Mouse (Mus musculus): ENCODE data around the gene Rlbp1. TPM values are rescaled to one million over a fixed set of nuclear protein-coding genes. Genes with fewer than 3 reads are reported as not detected.

Rlbp1 gene
- total and polyA plus RNA-seq, 3 experiments: 0.12 to 0.17 TPM; not detected in 1

DNA sequence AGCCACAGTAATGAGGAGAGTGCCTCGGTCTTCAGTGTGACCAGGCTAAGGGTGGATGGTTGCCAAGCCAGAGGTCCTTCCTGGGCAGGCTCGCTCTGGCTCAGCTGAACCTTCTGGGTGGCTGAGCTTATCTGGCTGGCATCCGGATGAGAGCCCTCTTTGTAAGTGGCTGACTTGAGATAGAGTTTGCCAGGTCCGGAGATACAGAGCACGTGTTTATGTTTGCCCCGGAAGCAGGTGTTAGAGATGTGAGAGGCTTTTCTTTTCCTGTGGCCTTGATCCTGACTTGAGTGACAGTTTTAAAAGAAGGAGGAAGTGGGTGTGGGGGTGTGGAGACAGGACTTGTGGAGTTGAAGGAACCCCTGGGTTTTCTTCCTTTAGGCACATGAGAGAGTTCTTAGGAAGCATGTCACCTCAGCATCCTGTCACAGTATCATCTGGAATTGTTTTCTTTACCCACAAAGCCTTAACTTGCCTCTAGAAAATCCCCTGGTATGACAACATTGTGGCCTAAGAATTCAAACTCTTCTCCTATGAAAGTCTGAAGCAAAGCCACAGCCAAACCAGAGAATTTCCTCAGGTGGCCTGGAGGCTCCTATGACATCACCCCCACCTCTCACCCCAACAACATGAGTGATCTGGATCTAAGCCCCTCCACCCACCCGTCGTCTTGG, 23.3 kb downstream of the Rlbp1 start:
- Histone ChIP-seq H3K9ac (ENCODE audit: control insufficient read depth, low read depth, low read length, poor library complexity, severe bottlenecking) (peak overlapping the region; percentile 6; the same call in 1 of the 2 replicates), H3K27me3 (ENCODE audit: control insufficient read depth in 1 of 2, insufficient read depth in 2 of 2, low read length in 2 of 2) (no peaks in the 10 kb centered on the region), H3K9me3 (replicated peaks; ENCODE audit: insufficient read depth, low read length) (no peaks in the 10 kb centered on the region), H3K4me3 (ENCODE audit: control insufficient read depth in 1 of 2, insufficient read depth in 1 of 2, low read depth in 2 of 2, low read length in 2 of 2) (no peak overlapping the region), H3K4me1 (ENCODE audit: control insufficient read depth in 1 of 2, insufficient read depth in 2 of 2, low read length in 2 of 2) (peaks cover 8 to 33% of the 10 kb centered on the region in 2 experiments), H3K36me3 (ENCODE audit: control insufficient read depth in 1 of 2, insufficient read depth in 2 of 2, low read length in 2 of 2) (peaks cover 0 to 25% of the 10 kb centered on the region in 2 experiments; a peak in 2 of 4 replicates), H3K27ac (ENCODE audit: control insufficient read depth, low read depth, low read length) (peak overlapping the region; percentile 47), H3K79me2 (ENCODE audit: control insufficient read depth, insufficient read depth, low read length, poor library complexity) (no peaks in the 10 kb centered on the region)
- DNase-seq (ENCODE audit: low read depth, low spot score): peak; percentile 70
- TF ChIP-seq TAL1 (IDR thresholded peaks at IDR 0.05; ENCODE audit: low read length) (peak; percentile 74), SIN3A (IDR thresholded peaks at IDR 0.05; ENCODE audit: low read length) (peak; percentile 81), MXI1 (IDR thresholded peaks at IDR 0.05; ENCODE audit: low read depth, low read length) (peak; percentile 64; the same call in 1 of the 2 replicates), GATA1 (IDR thresholded peaks at IDR 0.05; ENCODE audit: low read depth, low read length) (peak; percentile 54), ETS1 (IDR thresholded peaks at IDR 0.05; ENCODE audit: low read depth, low read length) (peak; percentile 96), MEF2A (IDR thresholded peaks at IDR 0.05; ENCODE audit: extremely low read depth, insufficient replicate concordance, low read depth, low read length, poor library complexity, severe bottlenecking) (no peak), EP300 (IDR thresholded peaks at IDR 0.05; ENCODE audit: low read depth in 1 of 2, low read length in 2 of 2) (peak; percentile 34 to 80; a peak in 3 of 4 replicates), MYC (IDR thresholded peaks at IDR 0.05; ENCODE audit: low read depth, low read length) (0 out of 2 replicates have a peak, but pooled peaks have one; percentile 55), ZMIZ1 (IDR thresholded peaks at IDR 0.05; ENCODE audit: low read depth, low read length) (no peak), HCFC1 (IDR thresholded peaks at IDR 0.05; ENCODE audit: low read depth, low read length) (0 out of 2 replicates have a peak, but pooled peaks have one; percentile 17), ELF1 (IDR thresholded peaks at IDR 0.05; ENCODE audit: low read depth, low read length) (peak; percentile 38; the same call in 1 of the 2 replicates), SMC3 (IDR thresholded peaks at IDR 0.05; ENCODE audit: low read depth, low read length) (no peak), MAX (IDR thresholded peaks at IDR 0.05; ENCODE audit: low read length) (peak; percentile 59; the same call in 1 of the 2 replicates), BHLHE40 (IDR thresholded peaks at IDR 0.05; ENCODE audit: borderline replicate concordance, low read depth, low read length) (peak; percentile 66; the same call in 1 of the 2 replicates), TCF12 (IDR thresholded peaks at IDR 0.05; ENCODE audit: low read depth, low read length) (peak; percentile 80)

- peaks cover 8 to 36% of the 10 kb centered on the region in 2 experiments for H3K4me1 ChIP-seq (ENCODE audit: control insufficient read depth in 1 of 2, insufficient read depth in 2 of 2, low read length in 2 of 2)
- H3K9ac ChIP-seq (ENCODE audit: control insufficient read depth, low read depth, low read length, poor library complexity, severe bottlenecking): no peak overlapping the region
- H3K79me2 ChIP-seq (ENCODE audit: control insufficient read depth, insufficient read depth, low read length, poor library complexity): no peaks in the 10 kb centered on the region
- peak overlapping the region; percentile 47 for H3K27ac ChIP-seq (ENCODE audit: control insufficient read depth, low read depth, low read length)
- H3K4me3 ChIP-seq (ENCODE audit: control insufficient read depth in 1 of 2, insufficient read depth in 1 of 2, low read depth in 2 of 2, low read length in 2 of 2): no peak overlapping the region
- H3K27me3 ChIP-seq (ENCODE audit: control insufficient read depth in 1 of 2, insufficient read depth in 2 of 2, low read length in 2 of 2): no peaks in the 10 kb centered on the region
- no peaks in the 10 kb centered on the region for H3K9me3 ChIP-seq (replicated peaks; ENCODE audit: insufficient read depth, low read length)
- TF ChIP-seq E2F4 (IDR thresholded peaks at IDR 0.05; ENCODE audit: borderline replicate concordance, low read depth, low read length): no peak
- no peak for TF ChIP-seq NELFE (IDR thresholded peaks at IDR 0.05; ENCODE audit: low read depth, low read length)
- no peak for TF ChIP-seq SMC3 (IDR thresholded peaks at IDR 0.05; ENCODE audit: low read depth, low read length)
- TF ChIP-seq ZMIZ1 (IDR thresholded peaks at IDR 0.05; ENCODE audit: low read depth, low read length): no peak
- no peak for TF ChIP-seq MEF2A (IDR thresholded peaks at IDR 0.05; ENCODE audit: extremely low read depth, insufficient replicate concordance, low read depth, low read length, poor library complexity, severe bottlenecking)
- no peak for TF ChIP-seq UBTF (IDR thresholded peaks at IDR 0.05; ENCODE audit: borderline replicate concordance, insufficient read depth, low read depth, low read length)
- TF ChIP-seq KAT2A (conservative IDR thresholded peaks at IDR 0.05; ENCODE audit: low read depth, low read length): no peak
- TF ChIP-seq USF2 (IDR thresholded peaks at IDR 0.05; ENCODE audit: borderline replicate concordance in 1 of 2, insufficient read depth in 1 of 2, low read depth in 1 of 2, low read length in 2 of 2): no peak
- TF ChIP-seq HCFC1 (IDR thresholded peaks at IDR 0.05; ENCODE audit: low read depth, low read length): no peak
- no peak for TF ChIP-seq ZNF384 (IDR thresholded peaks at IDR 0.05; ENCODE audit: low read depth, low read length)
- no peak for TF ChIP-seq CHD2 (IDR thresholded peaks at IDR 0.05; ENCODE audit: low read length)
- no peak for TF ChIP-seq NRF1 (IDR thresholded peaks at IDR 0.05; ENCODE audit: insufficient read depth, low read depth, low read length, poor library complexity, severe bottlenecking)
- no peak for TF ChIP-seq BHLHE40 (IDR thresholded peaks at IDR 0.05; ENCODE audit: borderline replicate concordance, low read depth, low read length)
- no peak for DNase-seq (ENCODE audit: low read depth, low spot score)
- peaks cover 0 to 24% of the 10 kb centered on the region in 2 experiments; a peak in 2 of 4 replicates for H3K36me3 ChIP-seq (ENCODE audit: control insufficient read depth in 1 of 2, insufficient read depth in 2 of 2, low read length in 2 of 2)
Measured at GRCm38 (mm10) chr7:79362830-79363229, 24.0 kb downstream of the Rlbp1 start.
